Mouse (Mus musculus): ENCODE data around the gene Ceacam19. TPM values are rescaled to one million over a fixed set of nuclear protein-coding genes. Genes with fewer than 3 reads are reported as not detected.
A peak's percentile ranks its signal among the peaks of the same experiment; 100 is the strongest.

Gene Ceacam19
- polyA plus RNA-seq, 1 experiment from 2014 or later = not detected

- H3K9me3 ChIP-seq (replicated peaks; ENCODE audit: control insufficient read depth, low read length) = no peaks in the 10 kb centered on the region
- no peaks in the 10 kb centered on the region for H3K36me3 ChIP-seq (ENCODE audit: control insufficient read depth, insufficient read depth)
- H3K4me2 ChIP-seq (ENCODE audit: low read depth, low read length) = no peak overlapping the region
- no peak overlapping the region for H3K4me3 ChIP-seq (ENCODE audit: low read depth, low read length)
- ATAC-seq (ENCODE audit: low read depth) = no peak
- 69% methylated on average over 6 of the region's 6 CpGs for WGBS (ENCODE audit: insufficient replicate concordance)
- no peak overlapping the region; the same call in 1 of the 2 replicates for H3K27ac ChIP-seq (ENCODE audit: low read length)
- no peaks in the 10 kb centered on the region for H3K27me3 ChIP-seq (ENCODE audit: control insufficient read depth, insufficient read depth, low read depth, low read length)
- H3K9ac ChIP-seq (ENCODE audit: low read depth, low read length) = no peak overlapping the region
- peaks cover 6% of the 10 kb centered on the region for H3K4me1 ChIP-seq (ENCODE audit: control insufficient read depth, low read depth, low read length)
Measured at GRCm38 (mm10) chr7:19866490-19866889, 21.3 kb downstream of the Ceacam19 start.

DNA sequence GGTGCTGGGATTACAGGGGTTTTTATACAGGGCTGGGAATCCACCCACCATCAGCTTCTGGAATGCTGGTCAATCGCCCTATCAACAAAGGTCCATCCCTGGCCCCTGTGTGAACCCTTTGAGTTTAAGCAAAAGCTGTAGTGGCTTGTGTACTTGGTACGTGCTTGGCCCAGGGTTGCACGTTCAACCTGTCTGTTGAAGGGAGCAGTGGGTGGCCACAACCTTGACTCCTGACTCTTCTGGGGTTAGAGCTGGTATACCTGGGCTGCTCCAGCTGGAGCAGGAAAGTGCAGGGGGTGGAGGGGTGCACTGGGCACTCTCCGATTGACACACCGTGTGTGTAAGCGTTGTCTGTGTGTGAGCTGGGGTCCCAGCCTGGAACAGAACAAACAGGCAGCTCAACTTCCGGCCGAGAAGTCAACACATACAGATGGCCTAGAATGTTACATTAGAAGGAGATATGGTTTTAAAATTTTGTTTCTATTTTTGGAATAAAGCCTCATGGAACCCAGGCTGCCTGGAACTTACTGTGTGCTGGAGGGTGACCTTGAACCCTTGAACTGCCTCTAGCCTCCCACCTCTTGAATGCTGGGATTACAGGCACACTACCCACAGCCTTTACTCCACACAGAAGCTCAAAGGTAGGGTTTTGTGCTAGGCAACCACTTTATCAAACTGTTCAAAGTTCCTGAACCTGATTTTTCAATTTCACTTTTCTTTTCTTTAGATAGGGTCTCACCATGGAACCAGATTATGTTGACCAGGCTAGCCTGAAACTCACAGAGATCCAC lies 22.3 kb downstream of the Ceacam19 start:
- H3K36me3 ChIP-seq (ENCODE audit: control insufficient read depth, insufficient read depth) = no peaks in the 10 kb centered on the region
- no peak overlapping the region for H3K4me2 ChIP-seq (ENCODE audit: low read depth, low read length)
- 55% methylated on average over 8 of the region's 8 CpGs for WGBS (ENCODE audit: insufficient replicate concordance)
- H3K27me3 ChIP-seq (ENCODE audit: control insufficient read depth, insufficient read depth, low read depth, low read length) = no peaks in the 10 kb centered on the region
- no peak overlapping the region for H3K9ac ChIP-seq (ENCODE audit: low read depth, low read length)
- H3K4me3 ChIP-seq (ENCODE audit: low read depth, low read length) = no peak overlapping the region
- H3K4me1 ChIP-seq (ENCODE audit: control insufficient read depth, low read depth, low read length) = peaks cover 3% of the 10 kb centered on the region; the same call in 1 of the 2 replicates
- peak overlapping the region; percentile 68 for H3K27ac ChIP-seq (ENCODE audit: low read length)
- ATAC-seq (ENCODE audit: low read depth) = peak; percentile 92
- no peaks in the 10 kb centered on the region for H3K9me3 ChIP-seq (replicated peaks; ENCODE audit: control insufficient read depth, low read length)

DNA sequence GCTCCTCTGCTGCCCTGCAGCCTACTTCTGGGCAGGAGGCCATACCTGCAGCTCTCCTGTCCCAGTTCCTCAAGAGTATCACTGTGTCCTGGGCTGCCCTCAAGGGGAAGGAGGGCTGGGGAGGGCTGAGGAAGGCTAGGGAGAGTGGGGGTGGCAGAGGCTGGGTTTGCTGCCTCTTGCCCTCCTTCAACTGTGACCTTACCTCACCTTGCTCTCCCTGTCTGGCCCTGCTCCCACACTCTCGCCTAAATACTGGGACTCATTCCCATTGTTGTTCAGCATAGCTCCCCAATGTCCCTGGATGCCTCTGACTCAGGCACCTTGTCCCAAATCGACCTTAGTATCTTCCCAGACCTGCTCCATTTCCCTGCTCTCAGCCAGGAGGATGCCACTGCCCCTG lies 23.5 kb downstream of the Ceacam19 start:
- no peak overlapping the region for H3K27ac ChIP-seq (ENCODE audit: low read length)
- no peak overlapping the region for H3K4me3 ChIP-seq (ENCODE audit: low read depth, low read length)
- H3K4me1 ChIP-seq (ENCODE audit: control insufficient read depth, low read depth, low read length) = peaks cover 3% of the 10 kb centered on the region; the same call in 1 of the 2 replicates
- H3K9ac ChIP-seq (ENCODE audit: low read depth, low read length) = no peak overlapping the region
- ATAC-seq (ENCODE audit: low read depth) = no peak
- WGBS (ENCODE audit: insufficient replicate concordance) = 33% methylated on average over 2 of the region's 2 CpGs
- H3K9me3 ChIP-seq (replicated peaks; ENCODE audit: control insufficient read depth, low read length) = no peaks in the 10 kb centered on the region
- no peak overlapping the region for H3K4me2 ChIP-seq (ENCODE audit: low read depth, low read length)
- H3K36me3 ChIP-seq (ENCODE audit: control insufficient read depth, insufficient read depth) = no peaks in the 10 kb centered on the region
- H3K27me3 ChIP-seq (ENCODE audit: control insufficient read depth, insufficient read depth, low read depth, low read length) = no peaks in the 10 kb centered on the region

DNA sequence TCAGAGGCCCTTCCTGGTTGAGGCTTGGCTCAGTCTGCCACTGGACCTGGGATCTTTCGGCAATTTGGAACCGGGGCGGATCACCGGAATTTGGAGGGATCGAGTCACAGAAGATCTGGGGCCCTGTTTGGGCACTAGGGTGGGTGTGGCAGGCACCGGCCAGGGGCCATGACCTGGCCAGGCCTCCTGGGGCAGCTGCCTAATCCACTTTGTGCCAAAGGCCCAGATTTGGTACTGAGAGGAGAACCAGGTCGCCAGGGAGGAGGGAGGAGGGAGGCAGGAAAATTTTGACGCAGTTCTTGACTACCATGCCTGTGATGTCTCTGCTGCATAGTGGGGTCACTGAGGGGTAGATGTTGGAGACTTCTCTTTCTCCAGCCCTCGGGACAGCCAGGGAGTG lies 26.6 kb downstream of the Ceacam19 start, which contains the start of gene Ceacam16:
Ceacam16 (minus strand) TSS at position 101 of the 400 bp plus-strand sequence.
- H3K9me3 ChIP-seq (replicated peaks; ENCODE audit: control insufficient read depth, low read length) = no peaks in the 10 kb centered on the region
- no peak within 1 kb of the TSS for H3K27ac ChIP-seq (ENCODE audit: low read length)
- WGBS (ENCODE audit: insufficient replicate concordance) = 57% methylated on average over 9 of the region's 9 CpGs
- no peak within 1 kb of the TSS for H3K4me2 ChIP-seq (ENCODE audit: low read depth, low read length)
- no peak within 1 kb of the TSS for H3K4me3 ChIP-seq (ENCODE audit: low read depth, low read length)
- H3K9ac ChIP-seq (ENCODE audit: low read depth, low read length) = no peak within 1 kb of the TSS
- H3K27me3 ChIP-seq (ENCODE audit: control insufficient read depth, insufficient read depth, low read depth, low read length) = no peaks in the 10 kb centered on the region
- no peaks in the 10 kb centered on the region for H3K36me3 ChIP-seq (ENCODE audit: control insufficient read depth, insufficient read depth)
- ATAC-seq (ENCODE audit: low read depth) = no peak
- H3K4me1 ChIP-seq (ENCODE audit: control insufficient read depth, low read depth, low read length) = peaks cover 3% of the 10 kb centered on the region; the same call in 1 of the 2 replicates

DNA sequence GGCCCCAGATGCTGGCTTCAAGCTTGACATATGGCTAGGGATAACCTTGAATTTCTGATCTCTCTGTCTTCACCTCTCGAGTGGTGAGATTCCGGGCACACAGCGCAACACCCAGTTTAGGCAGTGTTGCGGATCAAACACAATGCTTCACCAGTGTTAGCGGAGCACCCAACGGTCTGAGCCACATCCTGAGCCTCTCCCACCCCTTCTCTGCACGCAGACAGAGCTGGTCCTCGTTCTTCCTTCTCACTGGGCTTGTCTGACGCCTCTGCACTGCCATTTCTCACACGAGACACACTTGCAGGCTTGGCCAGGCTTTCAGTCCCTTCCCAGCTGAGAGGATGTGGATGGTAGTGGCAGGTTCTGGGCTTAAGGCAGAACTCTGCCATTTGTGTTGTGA lies 28.0 kb downstream of the Ceacam19 start:
- WGBS (ENCODE audit: insufficient replicate concordance) = 50% methylated on average over 10 of the region's 10 CpGs

DNA sequence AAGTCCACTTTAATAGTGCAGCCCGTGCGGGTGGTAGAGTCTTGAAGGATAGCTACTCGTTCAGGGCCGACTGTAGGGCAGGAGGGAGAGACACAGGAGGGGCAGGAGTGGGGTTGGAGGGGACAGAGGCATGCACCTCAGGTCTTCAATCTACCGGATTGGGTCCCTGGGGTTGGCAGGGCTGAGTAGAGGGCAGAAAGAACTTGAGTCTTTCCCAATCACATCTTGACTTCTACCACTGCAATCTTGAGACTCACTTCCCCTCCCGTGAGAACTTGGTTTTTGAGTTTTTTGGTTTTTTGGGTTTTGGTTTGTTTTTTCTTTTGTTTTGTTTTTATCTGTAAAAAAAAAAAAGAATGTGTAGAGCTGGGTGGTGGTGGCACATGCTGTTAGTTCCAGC lies 31.5 kb downstream of the Ceacam19 start:
- Histone ChIP-seq H3K9ac (ENCODE audit: low read depth, low read length) (no peak overlapping the region), H3K4me3 (ENCODE audit: low read depth, low read length) (no peak overlapping the region), H3K4me2 (ENCODE audit: low read depth, low read length) (no peak overlapping the region), H3K9me3 (replicated peaks; ENCODE audit: control insufficient read depth, low read length) (no peaks in the 10 kb centered on the region), H3K36me3 (ENCODE audit: control insufficient read depth, insufficient read depth) (no peaks in the 10 kb centered on the region), H3K27ac (ENCODE audit: low read length) (no peak overlapping the region), H3K27me3 (ENCODE audit: control insufficient read depth, insufficient read depth, low read depth, low read length) (peaks cover 10% of the 10 kb centered on the region), H3K4me1 (ENCODE audit: control insufficient read depth, low read depth, low read length) (no peaks in the 10 kb centered on the region)
- ATAC-seq (ENCODE audit: low read depth) = no peak
- WGBS (ENCODE audit: insufficient replicate concordance) = 51% methylated on average over 6 of the region's 6 CpGs

More for the DNA sequence above, 28.0 kb downstream of the Ceacam19 start:
- no peak overlapping the region for H3K4me3 ChIP-seq (ENCODE audit: low read depth, low read length)
- H3K4me2 ChIP-seq (ENCODE audit: low read depth, low read length) = no peak overlapping the region
- peaks cover 3% of the 10 kb centered on the region; the same call in 1 of the 2 replicates for H3K4me1 ChIP-seq (ENCODE audit: control insufficient read depth, low read depth, low read length)
- H3K9me3 ChIP-seq (replicated peaks; ENCODE audit: control insufficient read depth, low read length) = no peaks in the 10 kb centered on the region
- H3K27me3 ChIP-seq (ENCODE audit: control insufficient read depth, insufficient read depth, low read depth, low read length) = no peaks in the 10 kb centered on the region
- H3K27ac ChIP-seq (ENCODE audit: low read length) = no peak overlapping the region
- no peaks in the 10 kb centered on the region for H3K36me3 ChIP-seq (ENCODE audit: control insufficient read depth, insufficient read depth)
- no peak for ATAC-seq (ENCODE audit: low read depth)
- H3K9ac ChIP-seq (ENCODE audit: low read depth, low read length) = no peak overlapping the region

DNA sequence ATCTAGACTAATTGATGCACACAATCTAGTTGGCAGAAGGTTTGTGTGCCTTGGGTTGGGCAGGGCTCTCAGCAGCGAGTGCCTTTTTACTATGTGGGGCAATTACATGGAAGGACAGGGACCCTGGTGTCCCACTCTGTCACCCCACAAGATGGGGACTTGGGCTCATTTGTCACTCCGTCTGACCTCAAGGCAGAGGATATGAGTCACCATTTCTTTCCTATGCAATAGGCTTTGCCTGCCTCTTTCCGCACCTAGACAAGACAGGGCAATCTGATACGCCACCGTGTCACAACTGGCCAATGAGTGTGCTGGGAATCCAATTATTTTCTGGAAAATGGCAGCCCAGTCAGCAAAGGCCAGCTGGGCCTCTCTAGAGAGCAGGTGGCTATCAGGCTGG lies 32.1 kb downstream of the Ceacam19 start:
- Histone ChIP-seq H3K4me2 (ENCODE audit: low read depth, low read length) (no peak overlapping the region), H3K4me3 (ENCODE audit: low read depth, low read length) (no peak overlapping the region), H3K27ac (ENCODE audit: low read length) (no peak overlapping the region), H3K36me3 (ENCODE audit: control insufficient read depth, insufficient read depth) (no peaks in the 10 kb centered on the region), H3K9me3 (replicated peaks; ENCODE audit: control insufficient read depth, low read length) (no peaks in the 10 kb centered on the region), H3K4me1 (ENCODE audit: control insufficient read depth, low read depth, low read length) (no peaks in the 10 kb centered on the region), H3K9ac (ENCODE audit: low read depth, low read length) (no peak overlapping the region), H3K27me3 (ENCODE audit: control insufficient read depth, insufficient read depth, low read depth, low read length) (peaks cover 10% of the 10 kb centered on the region)
- ATAC-seq (ENCODE audit: low read depth) = no peak
- 40% methylated on average over 5 of the region's 5 CpGs for WGBS (ENCODE audit: insufficient replicate concordance)

GRCm38 (mm10) chr7:19853526-19853925 lies 34.2 kb downstream of the Ceacam19 start:
- Histone ChIP-seq H3K4me3 (ENCODE audit: low read depth, low read length) (no peak overlapping the region), H3K36me3 (ENCODE audit: control insufficient read depth, insufficient read depth) (no peaks in the 10 kb centered on the region), H3K9ac (ENCODE audit: low read depth, low read length) (no peak overlapping the region), H3K4me2 (ENCODE audit: low read depth, low read length) (no peak overlapping the region), H3K9me3 (replicated peaks; ENCODE audit: control insufficient read depth, low read length) (no peaks in the 10 kb centered on the region), H3K4me1 (ENCODE audit: control insufficient read depth, low read depth, low read length) (no peaks in the 10 kb centered on the region), H3K27me3 (ENCODE audit: control insufficient read depth, insufficient read depth, low read depth, low read length) (peaks cover 10% of the 10 kb centered on the region), H3K27ac (ENCODE audit: low read length) (no peak overlapping the region)
- ATAC-seq (ENCODE audit: low read depth) = no peak
- 73% methylated on average over 20 of the region's 20 CpGs for WGBS (ENCODE audit: insufficient replicate concordance)

GRCm38 (mm10) chr7:19851858-19852570 lies 35.8 kb downstream of the Ceacam19 start, which contains the start of gene Gm19345:
Gene Gm19345, plus strand, starts transcription at chr7:19852003.
- WGBS (ENCODE audit: insufficient replicate concordance) = 5% methylated on average over 32 of the region's 33 CpGs
- ATAC-seq (ENCODE audit: low read depth) = no peak
- H3K9me3 ChIP-seq (replicated peaks; ENCODE audit: control insufficient read depth, low read length) = no peaks in the 10 kb centered on the region
- H3K4me1 ChIP-seq (ENCODE audit: control insufficient read depth, low read depth, low read length) = no peaks in the 10 kb centered on the region; the same call in 1 of the 2 replicates
- H3K9ac ChIP-seq (ENCODE audit: low read depth, low read length) = no peak within 1 kb of the TSS
- H3K36me3 ChIP-seq (ENCODE audit: control insufficient read depth, insufficient read depth) = no peaks in the 10 kb centered on the region
- no peak within 1 kb of the TSS for H3K4me3 ChIP-seq (ENCODE audit: low read depth, low read length)
- H3K27me3 ChIP-seq (ENCODE audit: control insufficient read depth, insufficient read depth, low read depth, low read length) = peaks cover 10% of the 10 kb centered on the region
- H3K4me2 ChIP-seq (ENCODE audit: low read depth, low read length) = peak within 1 kb of the TSS; percentile 3; the same call in 1 of the 2 replicates
- H3K27ac ChIP-seq (ENCODE audit: low read length) = no peak within 1 kb of the TSS
